Mouse (Mus musculus): ENCODE results near the gene Dnah1.

- TF ChIP-seq POLR2A (IDR thresholded peaks at IDR 0.05; ENCODE audit: insufficient read depth, low read length) (no peak), CTCF (IDR thresholded peaks at IDR 0.05; ENCODE audit: low read depth, low read length) (no peak), EP300 (IDR thresholded peaks at IDR 0.05; ENCODE audit: insufficient read depth, low read depth, low read length) (no peak)
These were observed 96.7 kb downstream of the Dnah1 start for GRCm38 (mm10) chr14:31226978-31227377.
